Mouse (Mus musculus): Measurements from ENCODE around the gene St6galnac4.

GRCm38 (mm10) chr2:32599409-32599808 lies 12.5 kb downstream of the St6galnac4 start, which contains the start of gene St6galnac6:
- TF ChIP-seq CTCF (IDR thresholded peaks at IDR 0.05; ENCODE audit: low read depth, low read length) (no peak), GATA1 (IDR thresholded peaks at IDR 0.05; ENCODE audit: borderline replicate concordance, low read length) (no peak), TAL1 (conservative IDR thresholded peaks at IDR 0.05; ENCODE audit: low read depth, low read length) (no peak), POLR2AphosphoS5 (IDR thresholded peaks at IDR 0.05; ENCODE audit: insufficient replicate concordance, low read depth, low read length) (no peak), GATA2 (IDR thresholded peaks at IDR 0.05; ENCODE audit: borderline replicate concordance, low read depth, low read length) (no peak)
